Mouse (Mus musculus) gastrocnemius, postnatal 36 days (tissue): ENCODE results near the gene Themis3. TPM values are rescaled to one million over a fixed set of nuclear protein-coding genes. Genes with fewer than 3 reads are reported as not detected.
"Not testable (repeated sequence)": the region's sequence is repeated elsewhere in the genome, so short reads cannot be mapped to it uniquely, and the experiment has no call there.

Experiments used
- DNase-seq, 2 experiments: peaks; one replicate each; pipeline ENCODE4 v3.0.0; 2022
- intact Hi-C: fragments of 180-260 bp; cut with DNase I; formaldehyde crosslinking; loops from one replicate; pipeline ENCODE4 v1.15.1; 2025
- total RNA-seq, 2 experiments: library from RNA; stranded (reverse); gene quantifications; 2 replicates each; pipeline ENCODE4 v1.2.3; 2021

Gene Themis3
- total RNA-seq, 2 experiments from 2014 or later, result 0.10 to 1.1 TPM

DNA sequence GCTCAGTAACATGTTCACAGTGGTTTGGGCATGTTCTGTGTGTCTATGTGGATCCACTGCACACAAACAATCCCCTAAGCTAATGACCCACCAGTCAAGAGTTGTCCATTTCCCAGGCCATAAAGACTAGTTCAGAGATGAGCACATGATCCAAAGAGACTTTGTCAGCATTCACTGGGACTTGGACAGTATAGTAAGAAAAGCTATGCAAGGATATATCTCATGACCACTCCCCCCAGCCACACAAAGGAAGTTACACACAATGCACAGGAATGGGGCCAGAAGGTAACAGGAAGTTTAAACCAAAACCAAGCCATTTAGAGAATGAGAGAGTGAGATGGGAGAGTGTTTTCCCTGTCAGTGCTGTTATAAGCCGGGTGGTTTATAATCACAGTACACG is 33.0 kb downstream of the Themis3 start:
- DNase-seq, result no peak
- intact Hi-C loops, result no loop called here

DNA sequence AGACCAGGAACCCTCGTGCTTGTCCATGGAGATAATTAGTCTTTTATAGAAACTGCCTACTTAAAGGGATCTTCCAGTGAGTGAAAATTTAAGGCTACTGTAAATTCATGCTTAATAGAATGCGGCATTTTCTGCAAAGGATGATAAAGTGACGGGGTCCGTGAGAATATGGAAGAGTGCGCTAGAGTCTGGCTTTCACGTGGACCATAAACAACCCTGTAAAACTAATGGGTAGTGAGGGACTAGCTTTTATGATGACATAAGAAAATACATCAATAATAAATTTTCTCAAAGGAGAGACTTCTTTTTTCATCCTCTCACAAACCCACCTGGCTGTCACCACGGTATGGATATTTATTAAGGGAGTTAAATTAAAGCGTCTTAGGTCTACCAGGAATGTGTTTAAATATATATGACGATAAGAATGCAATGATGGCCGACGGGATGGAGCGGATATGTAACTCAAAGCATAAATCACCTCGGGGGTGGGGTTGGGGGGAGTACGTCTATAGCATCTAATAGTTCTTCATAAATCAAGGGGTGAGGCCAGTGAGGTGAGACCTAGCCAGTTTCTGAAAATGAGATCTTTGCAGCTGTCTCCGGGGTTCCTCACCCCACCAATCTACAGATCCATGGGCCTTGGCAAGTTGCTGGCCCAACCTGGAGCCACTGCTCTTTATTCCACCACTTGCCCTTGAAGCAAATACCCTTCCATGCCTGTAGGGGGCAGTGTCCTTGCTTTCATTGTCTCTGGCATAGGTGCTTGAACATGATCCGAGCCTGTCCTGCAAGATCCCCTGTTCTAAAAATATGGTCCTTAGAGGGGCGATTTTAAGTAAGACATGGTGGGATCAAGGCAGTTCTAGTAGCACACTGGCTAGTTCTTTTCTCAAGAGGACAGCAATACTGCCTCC is 35.8 kb downstream of the Themis3 start:
- no peak for DNase-seq
- intact Hi-C loops, result no loop called here

DNA sequence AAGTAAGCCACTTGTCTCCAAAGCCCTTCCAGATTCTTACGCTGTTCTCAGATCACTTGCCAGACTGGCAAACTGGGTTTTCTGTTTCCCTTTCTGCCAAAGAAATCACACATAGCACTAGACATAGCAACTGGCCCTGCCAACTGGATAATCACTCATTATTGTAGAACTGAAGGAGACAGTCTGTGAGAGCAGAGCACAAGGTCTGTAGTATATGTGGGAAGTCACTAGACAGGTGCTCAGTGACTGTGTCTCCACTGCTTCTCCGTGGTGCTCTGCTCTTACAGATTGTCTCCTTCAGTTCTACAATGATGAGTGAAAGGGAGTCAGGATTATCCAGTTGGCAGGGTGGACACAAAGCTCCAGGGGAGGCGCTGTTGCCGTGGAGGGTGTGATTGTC is 41.7 kb downstream of the Themis3 start:
- intact Hi-C loops, result no loop called here
- DNase-seq, result no peak

DNA sequence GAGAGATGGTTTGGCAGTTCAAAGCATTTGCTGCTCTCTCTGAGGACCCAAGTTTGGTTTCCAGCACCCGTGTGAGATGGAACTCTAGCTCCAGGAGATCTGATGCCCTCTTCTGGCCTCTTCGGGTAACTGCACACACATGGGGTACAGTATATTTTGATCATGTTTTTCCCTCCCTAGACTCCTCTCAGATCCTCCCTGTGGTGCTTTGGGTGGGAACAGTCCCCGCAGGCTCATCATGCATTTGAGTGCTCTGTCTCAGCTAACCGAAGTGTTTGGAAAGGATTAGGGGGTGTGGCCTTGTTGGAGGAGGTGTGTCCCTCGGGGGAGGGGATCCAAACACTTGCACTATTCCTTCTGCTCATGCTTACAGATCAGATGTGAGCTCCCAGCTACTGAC is 43.9 kb downstream of the Themis3 start:
- intact Hi-C loops, result no loop called here
- DNase-seq, result no peak

DNA sequence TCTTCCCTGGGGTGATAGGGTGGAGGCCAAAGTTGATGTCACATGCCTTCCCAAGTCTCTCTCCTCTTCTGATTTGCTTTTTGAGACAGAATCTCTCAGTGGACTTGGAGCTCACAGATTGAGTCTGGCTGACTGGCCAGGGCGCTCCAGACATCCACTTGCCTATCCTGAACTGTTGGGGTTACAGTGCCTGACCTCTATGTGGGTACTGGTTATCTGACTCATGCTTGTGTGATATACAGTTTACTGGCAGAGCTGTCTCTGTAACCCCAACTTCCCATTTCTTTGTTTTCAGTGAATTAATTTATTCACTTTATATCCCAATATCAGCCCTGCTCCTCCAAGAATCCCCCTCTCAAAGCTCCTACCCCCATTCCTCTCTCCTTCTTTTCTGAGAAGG is 62.1 kb downstream of the Themis3 start:
- DNase-seq, result no peak
- intact Hi-C loops, result no loop called here

DNA sequence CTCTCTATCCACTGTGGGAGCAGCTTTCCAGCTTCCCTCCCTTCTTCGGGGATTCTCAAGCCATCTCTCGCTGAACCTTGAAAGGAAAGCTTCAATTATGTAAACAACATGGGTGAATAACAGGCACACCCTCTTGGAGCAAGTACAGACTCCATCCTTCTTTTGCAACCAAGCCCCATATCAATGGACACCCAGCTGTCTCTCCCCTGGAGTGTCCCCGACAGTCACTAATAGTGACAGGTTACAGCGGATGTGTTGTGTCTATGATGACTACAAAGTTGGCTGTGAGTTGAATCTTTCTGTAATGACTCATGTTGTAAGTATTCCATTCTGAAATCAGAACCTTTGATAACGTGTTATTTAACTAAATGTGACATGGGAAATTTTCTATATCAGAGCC is 71.0 kb downstream of the Themis3 start:
- intact Hi-C loops, result no loop called here

DNA sequence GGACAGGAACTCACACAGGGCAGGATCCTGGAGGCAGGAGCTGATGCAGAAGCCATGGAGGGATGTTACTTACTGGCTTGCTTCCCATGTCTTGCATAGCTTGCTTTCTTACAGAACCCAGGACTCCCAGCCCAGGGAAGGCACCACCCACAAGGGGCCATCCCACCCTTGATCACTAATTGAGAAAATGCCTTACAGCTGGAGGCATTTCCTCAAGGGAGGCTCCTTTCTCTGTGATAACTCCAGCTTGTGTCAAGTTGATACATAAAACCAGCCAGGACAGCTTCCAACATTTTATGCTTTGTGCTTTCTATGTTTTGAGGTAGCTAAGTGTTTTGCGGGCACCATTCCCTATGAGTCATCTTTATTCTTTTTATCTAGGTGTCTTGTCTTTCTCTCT is 71.8 kb downstream of the Themis3 start:
- DNase-seq, intact Hi-C loops: not testable (repeated sequence)

More for the DNA sequence above, 71.0 kb downstream of the Themis3 start:
- no peak for DNase-seq

DNA sequence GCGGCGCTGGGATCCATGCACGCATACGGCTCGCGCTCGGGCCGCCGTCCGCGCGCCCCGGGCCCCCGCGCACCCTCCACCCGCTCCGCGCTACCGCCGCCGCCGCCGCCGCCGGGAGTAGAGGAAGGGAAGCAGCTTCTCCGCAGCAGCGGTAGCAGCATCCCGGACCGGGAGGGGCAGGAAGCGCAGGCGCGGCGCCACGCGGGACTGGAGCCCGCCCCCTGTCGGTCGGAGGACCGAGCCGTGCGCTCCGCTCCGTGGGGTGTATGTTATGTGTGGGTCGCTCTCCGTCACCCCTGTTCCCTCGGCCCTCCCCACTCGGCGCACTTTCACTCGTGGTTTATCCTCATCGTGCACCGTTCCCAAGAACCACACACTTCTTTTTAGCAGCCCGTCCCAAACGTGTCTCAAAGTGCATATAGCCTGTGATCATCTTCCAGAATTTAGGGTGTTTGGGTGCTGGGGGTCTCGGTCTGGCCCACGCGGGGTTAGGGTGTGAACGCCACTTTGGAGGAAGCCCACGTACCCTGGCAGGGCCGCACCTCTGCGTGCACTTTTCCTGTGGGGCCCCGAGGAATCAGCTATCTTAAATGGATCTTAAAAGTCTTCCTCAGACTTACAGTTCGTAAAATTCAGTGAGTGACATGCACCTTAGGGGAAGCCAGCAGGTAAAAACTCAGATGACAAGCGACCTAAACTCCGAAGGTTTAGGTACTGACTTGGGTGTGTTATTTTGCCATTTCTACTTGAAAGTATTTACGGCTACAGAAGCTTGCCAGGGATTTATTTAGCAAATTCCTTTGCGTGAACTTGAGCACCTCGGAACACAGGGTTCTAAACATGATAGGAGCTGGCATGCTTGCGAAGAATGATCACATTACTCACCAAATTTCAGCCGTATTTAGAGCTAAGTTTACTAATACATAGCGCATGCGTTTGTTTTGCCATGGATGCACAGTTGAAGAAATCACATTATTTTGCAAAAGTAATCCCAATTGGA is 74.6 kb downstream of the Themis3 start, which contains the start of gene Rab12:
TSS of gene Rab12 (minus strand) at position 176 of the 1,000 bp plus-strand sequence.
- DNase-seq, result peak; percentile 84 to 87
- intact Hi-C loops, result no loop called here

DNA sequence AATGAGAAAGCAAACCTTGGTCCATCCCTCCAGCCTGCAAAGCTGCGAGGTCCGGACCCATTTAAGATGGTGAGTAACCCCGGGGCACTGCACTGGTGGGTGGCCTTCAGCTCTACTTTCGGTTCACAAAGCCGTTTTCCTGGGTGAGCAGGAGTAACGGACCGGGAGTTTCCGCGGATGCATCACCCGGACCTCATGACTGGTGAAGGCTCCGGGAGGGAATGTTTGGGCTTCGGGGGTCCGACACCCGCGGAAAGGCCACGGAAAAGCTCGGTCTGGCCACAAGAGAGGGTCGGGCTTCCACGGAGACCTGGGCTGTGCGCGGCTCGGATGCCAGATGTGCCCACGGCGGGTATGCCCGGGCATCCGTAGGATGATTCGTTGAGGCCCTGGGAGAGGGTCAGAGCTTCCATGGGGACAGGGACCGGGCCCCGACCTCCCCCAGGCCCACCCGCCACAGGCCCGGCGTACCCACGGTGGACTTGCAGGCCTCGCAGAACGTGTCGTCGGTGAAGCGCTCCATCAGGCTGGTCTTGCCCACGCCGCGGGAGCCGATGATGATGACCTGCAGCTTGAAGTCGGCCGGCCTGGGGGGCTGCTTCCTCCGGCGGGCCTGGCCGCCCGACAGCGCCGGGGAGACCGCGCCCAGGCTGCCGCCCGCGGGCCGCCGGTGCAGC is 75.4 kb downstream of the Themis3 start:
- DNase-seq, result peak in 1 of 2 experiments; percentile 38
- intact Hi-C loops, result no loop called here

DNA sequence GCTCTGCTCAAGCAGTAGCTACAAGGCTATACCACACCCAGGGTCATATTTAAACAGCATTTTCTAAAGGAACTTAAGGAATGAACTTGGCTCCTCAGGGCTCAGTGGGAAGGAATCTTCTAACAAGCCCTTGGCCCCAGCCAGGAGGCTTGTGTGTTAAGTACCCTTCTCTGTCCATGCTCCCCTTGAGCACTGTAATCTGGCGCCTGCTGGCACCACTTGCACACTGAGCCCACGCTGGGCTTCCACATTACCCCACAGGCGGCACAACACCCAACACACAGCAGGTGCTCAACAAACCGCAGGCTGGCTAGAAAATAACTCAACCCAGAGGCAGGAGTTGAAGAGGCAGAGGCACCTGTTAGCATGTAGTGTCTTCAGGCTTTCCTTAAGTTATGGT is 77.5 kb downstream of the Themis3 start:
- no peak for DNase-seq
- intact Hi-C loops, result no loop called here

DNA sequence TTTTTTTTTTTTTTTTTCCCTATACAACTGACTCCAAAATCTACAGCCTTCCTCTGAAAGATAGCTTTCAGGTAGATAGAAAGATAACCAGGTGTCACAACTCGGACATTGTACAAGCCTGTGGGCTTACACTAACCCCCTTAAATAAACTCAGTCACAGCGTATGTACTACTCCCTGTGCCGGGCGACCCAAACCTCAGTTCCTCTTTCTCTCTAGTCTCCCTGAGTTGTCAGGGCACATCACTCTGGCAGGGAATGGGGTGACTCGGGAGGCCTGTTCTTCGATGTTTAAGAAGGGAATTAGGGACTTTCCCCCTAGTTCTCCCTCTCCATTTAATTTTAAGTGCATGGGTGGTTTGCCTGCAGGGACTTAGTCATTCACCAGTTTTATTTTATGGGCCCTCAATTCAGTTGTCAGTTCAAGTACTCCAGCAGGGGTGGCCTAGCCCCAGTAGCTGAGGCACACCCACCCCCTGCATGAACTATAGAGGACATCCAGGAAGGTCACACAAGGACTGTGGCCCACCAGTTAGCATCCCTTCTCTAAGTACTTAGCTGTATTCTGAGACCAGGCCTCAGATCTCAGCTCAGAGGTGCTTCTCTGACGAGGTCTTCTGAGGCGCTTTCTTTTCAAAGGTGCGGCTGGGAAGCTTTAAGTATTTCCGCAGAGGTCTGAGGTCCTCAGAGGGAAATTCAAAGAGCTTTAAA is 80.0 kb downstream of the Themis3 start:
- no peak for DNase-seq
- intact Hi-C loops, result no loop called here

DNA sequence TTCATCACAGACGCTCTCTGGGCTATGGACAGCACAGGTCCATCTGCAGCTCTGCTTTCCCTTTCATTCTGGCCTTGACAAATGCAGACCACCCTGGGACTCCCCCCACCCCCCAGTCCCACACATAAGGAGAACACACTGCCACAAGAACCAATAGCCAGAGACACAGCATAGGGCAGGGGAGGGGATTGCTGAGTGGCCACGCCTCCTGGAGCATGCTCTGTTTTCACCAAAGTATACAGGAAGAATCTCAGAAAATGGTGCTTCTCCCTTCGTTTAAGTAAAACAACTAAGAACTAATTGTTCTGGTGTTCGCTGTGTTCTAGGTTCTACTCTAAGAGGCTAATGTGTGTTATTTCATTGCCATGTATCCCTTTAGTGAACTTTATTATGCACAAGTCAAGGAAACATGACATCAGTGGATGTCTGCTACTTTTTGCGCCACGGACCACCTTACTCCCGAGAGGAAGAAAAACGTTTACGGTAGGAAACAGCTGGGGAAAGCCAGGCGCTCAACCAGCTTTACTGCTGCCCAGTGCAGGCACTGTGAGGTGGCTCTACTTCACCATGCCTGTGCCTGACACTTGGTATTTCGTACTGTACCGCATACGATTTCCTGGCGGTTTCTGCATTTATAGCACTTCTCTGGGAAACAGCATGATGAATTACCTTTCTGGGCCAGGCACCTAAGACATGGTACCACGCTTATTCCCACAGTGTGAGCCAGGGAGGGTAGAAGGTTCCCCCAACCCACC is 82.0 kb downstream of the Themis3 start:
- intact Hi-C loops, result no loop called here
- no peak for DNase-seq

DNA sequence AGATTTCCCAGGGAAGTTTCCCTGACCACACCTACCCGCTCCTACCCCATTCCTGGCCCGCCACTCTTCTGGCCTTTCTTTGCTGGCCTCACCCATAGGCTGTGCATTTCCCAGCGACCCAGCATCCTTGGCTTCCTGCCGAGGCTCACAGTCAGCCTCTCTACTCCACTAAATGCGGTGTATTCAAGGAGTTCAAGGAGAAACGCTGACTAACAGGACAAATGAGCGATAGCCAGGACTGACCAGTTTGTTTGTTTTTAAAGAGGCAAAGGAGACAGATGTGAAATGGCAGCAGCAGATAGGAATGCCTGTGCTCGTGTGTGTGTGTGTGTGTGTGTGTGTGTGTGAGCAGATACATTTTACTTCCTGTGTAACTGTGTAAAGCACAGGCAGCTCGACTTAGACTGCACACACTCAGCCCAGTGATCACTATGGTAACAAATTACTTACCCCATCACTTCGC is 84.2 kb downstream of the Themis3 start:
- intact Hi-C loops, result no loop called here
- DNase-seq, result no peak

DNA sequence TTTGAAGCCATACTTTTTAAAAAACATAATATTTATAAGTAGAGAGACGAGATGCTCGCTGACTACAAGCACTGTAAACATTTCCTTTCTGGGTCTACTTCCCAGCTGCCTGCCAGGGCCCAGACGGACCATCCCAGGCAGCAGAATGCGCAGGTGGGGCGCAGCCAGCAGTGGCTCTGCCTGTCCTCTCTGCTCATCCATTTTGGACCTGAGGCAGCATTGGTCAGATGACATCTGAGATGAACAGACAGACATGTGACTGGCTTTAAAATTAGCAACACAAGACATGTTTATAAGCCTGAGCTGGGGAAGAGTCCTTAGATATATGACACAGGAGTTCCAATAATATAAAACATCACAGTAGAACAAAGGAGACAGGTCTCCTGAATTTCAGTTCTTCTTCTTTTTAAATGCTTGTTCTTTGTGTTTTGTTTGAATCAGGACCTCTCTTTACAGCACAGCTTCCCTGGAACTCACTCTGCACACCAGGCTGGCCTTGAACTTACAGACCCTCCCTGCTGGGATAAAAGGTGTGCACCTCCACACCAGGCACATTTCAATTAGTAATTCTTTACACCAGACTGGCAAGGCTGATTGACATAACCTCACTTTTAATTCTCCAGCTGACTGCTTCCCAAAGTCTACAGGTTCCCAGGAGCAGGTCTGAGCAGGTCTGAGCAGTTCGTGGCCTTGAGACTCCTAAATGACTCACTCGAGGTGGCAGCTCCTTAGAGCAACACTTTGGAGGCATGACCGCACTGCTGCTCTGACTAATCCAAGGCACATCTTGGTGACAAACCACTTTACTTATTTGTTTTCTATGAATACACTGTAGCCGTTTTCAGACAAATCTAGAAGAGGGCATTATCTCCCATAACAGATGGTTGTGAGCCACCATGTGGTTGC is 87.1 kb downstream of the Themis3 start:
- intact Hi-C loops, result no loop called here
- DNase-seq, result peak in 1 of 2 experiments; percentile 34

DNA sequence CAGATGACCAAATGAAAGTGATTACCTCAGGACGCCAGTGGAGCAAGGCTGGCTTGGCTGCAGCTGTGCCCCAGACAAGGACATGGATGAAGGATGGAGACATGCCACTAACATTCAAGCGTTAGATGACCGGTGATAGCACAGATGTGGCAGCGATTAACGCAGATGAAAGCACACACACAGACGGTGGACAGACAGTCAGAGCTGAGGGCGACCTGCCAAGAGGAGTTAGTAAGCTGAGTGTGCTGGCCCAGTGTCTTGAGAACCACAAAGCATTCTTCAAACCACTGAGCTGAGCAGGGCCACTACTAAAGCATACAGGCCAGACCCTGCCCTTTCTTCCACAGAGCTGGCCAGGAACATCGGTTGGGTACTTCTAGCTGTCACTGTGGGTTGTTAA is 89.5 kb downstream of the Themis3 start:
- DNase-seq, result peak in 1 of 2 experiments; percentile 58

More for the DNA sequence above, 89.5 kb downstream of the Themis3 start:
- intact Hi-C loops, result no loop called here
